Mouse (Mus musculus) liver, embryonic 14.5 days (tissue): ENCODE results near the gene Cyth1.

Experiments
- CTCF ChIP-seq: IDR thresholded peaks from 2 replicates; pipeline ENCODE4 v1.5.1; 2016; ENCODE audit warnings: antibody characterized with exemption, low read depth, control low read depth
- EP300 ChIP-seq: IDR thresholded peaks from 2 replicates; pipeline ENCODE4 v1.6.1; 2016; ENCODE audit warnings: antibody characterized with exemption, low read depth

DNA sequence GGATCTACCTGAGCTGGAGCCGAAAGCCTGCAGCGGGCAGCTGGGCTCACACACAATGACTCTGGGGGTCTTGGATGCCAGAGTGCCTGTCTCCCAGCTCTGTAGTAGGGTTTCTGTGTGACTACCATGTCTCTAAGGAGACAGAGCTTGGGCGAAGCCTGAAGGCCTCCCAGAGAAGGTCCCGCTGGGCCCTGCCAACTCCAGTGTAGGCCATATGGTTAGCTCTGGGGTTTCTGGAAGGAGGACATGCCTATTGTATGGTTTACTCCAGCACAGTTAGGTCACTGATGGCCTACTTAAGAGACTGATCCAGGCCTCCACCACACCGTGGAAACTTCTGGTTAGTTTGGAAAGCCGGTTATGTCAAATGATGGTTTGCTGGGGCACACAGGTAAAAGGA lies 110.0 kb downstream of the Cyth1 start:
- TF ChIP-seq EP300 (no peak), CTCF (no peak)
